Mouse (Mus musculus): ENCODE data around the gene Hivep3.

- TF ChIP-seq CTCF (IDR thresholded peaks at IDR 0.05; ENCODE audit: insufficient read depth, low read length) (no peak), POLR2A (IDR thresholded peaks at IDR 0.05; ENCODE audit: borderline replicate concordance, extremely low read depth, low read depth, low read length) (no peak)
These were observed 154.1 kb downstream of the Hivep3 start for GRCm38 (mm10) chr4:119887523-119888177.

Measured in lung, adult 2 months (tissue).